Mouse (Mus musculus) hindbrain, postnatal 0 days (tissue): ENCODE measurements around the gene Znrf1. TPM values are rescaled to one million over a fixed set of nuclear protein-coding genes. Genes with fewer than 3 reads are reported as not detected.

ENCODE experiments used
- ATAC-seq: fragments of 200-750 bp; cut with Nextera tagmentation; 2 replicates; pipeline ENCODE4 v1.8.0; 2017; ENCODE audit warnings: mild to moderate bottlenecking, moderate TSS enrichment, moderate library complexity
- DNase-seq: peaks from one replicate; pipeline ENCODE4 v3.0.0-alpha.2; 2015; ENCODE audit warnings: low spot score
- H3K27ac ChIP-seq: fragments of 300-500 bp; sonication (generic); 2 replicates; pipeline ENCODE4 v1.5.1; 2014; ENCODE audit warnings: mild to moderate bottlenecking
- H3K27me3 ChIP-seq: fragments of 300-500 bp; sonication (generic); 2 replicates; pipeline ENCODE4 v1.6.1; 2014; ENCODE audit warnings: low read length, mixed read lengths; ENCODE audit not compliant: insufficient read depth
- H3K36me3 ChIP-seq: fragments of 300-500 bp; sonication (generic); 2 replicates; pipeline ENCODE4 v1.6.1; 2014; ENCODE audit warnings: low read length, mixed read lengths; ENCODE audit not compliant: insufficient read depth
- H3K4me1 ChIP-seq: fragments of 300-500 bp; sonication (generic); 2 replicates; pipeline ENCODE4 v1.6.1; 2014; ENCODE audit warnings: antibody characterized with exemption, low read length, mixed read lengths; ENCODE audit not compliant: insufficient read depth
- H3K4me2 ChIP-seq: fragments of 300-500 bp; sonication (generic); 2 replicates; pipeline ENCODE4 v1.6.1; 2014; ENCODE audit warnings: low read depth, mild to moderate bottlenecking, low read length, moderate library complexity, mixed read lengths
- H3K4me3 ChIP-seq: fragments of 300-500 bp; sonication (generic); 2 replicates; pipeline ENCODE4 v1.5.1; 2014; ENCODE audit warnings: low read length
- H3K9ac ChIP-seq: fragments of 300-500 bp; sonication (generic); replicated peaks from 2 replicates; pipeline ENCODE4 v1.6.1; 2014; ENCODE audit warnings: mild to moderate bottlenecking, low read length, moderate library complexity, mixed read lengths
- H3K9me3 ChIP-seq: fragments of 300-500 bp; sonication (generic); 2 replicates; pipeline ENCODE4 v1.6.1; 2016; ENCODE audit warnings: low read length, mixed read lengths
- CTCF ChIP-seq: IDR thresholded peaks from 2 replicates; pipeline ENCODE4 v1.5.1; 2016; ENCODE audit warnings: antibody characterized with exemption, control low read depth, low read depth
- WGBS: fragments of 180-500 bp; shearing (Covaris S2); extraction: QIAGEN DNeasy Blood & Tissue Kit; methylation state at CpG from one replicate; pipeline ENCODE4 v1.1.7; 2014; 5-methylcytosine and 5-hydroxymethylcytosine counted together
- polyA plus RNA-seq: library from polyadenylated mRNA; unstranded; fragments of >200 nt; fragmentation: Nextera tagmentation; extraction: Ambion mirVana; gene quantifications from 2 replicates; pipeline ENCODE4 v1.2.1, GENCODE M21; 2015
- total RNA-seq: library from RNA; depleted of rRNA; stranded (reverse); fragments of >200 nt; gene quantifications from 2 replicates; pipeline ENCODE4 v1.2.3, GENCODE M21; 2014

The Znrf1 gene
- total and polyA plus RNA-seq, 2 experiments from 2014 or later, result 76.1 to 194 TPM

DNA sequence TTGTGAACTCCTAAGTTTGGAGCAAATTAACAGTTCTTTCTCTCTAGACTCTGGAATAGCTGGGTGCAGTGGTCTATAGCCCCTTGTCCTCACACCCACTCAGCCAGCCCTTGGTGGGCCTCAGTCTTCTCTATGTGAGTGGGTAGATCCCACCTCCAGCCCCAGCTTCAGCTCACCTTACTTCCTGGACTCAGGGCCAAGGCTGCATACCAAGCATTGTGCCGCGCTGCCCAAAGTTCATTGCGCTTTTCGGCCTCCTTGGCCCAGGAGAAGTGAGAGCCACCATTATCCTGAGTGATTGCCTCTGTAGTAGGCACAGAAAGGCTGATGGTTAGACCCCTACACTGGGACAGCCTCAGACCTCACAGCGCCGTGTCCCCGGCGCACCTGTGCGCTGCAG, 92.0 kb downstream of the Znrf1 start:
- Histone ChIP-seq H3K36me3 (no peaks in the 10 kb centered on the region), H3K4me2 (no peak overlapping the region), H3K27ac (no peak overlapping the region), H3K27me3 (no peaks in the 10 kb centered on the region), H3K4me1 (peaks cover 3% of the 10 kb centered on the region; the same call in 1 of the 2 replicates), H3K9me3 (no peaks in the 10 kb centered on the region), H3K9ac (no peak overlapping the region), H3K4me3 (no peak overlapping the region)
- WGBS, result 98% methylated on average over 9 of the region's 9 CpGs
- TF ChIP-seq CTCF, result no peak
- no peak for ATAC-seq
- DNase-seq, result no peak

DNA sequence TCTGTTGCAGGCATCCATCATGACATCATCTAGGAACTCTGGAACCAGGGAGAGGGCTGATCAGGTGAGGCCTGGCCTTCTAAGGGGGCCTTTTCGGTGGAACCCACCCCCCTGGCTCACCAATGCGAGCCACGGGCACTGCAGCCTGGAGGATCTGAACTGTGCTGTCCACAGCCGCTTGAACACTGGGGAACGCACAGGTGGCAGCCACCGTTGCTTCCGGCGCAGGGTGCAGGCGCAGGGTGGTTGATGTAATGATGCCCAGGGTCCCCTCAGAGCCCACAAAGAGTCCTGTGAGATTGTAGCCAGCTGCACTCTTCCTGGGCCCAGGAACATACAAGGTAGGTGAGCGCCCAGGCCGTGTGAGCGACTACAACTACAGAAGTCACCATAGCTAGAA, 92.5 kb downstream of the Znrf1 start:
- H3K4me3 ChIP-seq, result no peak overlapping the region
- no peaks in the 10 kb centered on the region for H3K27me3 ChIP-seq
- H3K36me3 ChIP-seq, result no peaks in the 10 kb centered on the region
- no peak overlapping the region for H3K9ac ChIP-seq
- no peak for TF ChIP-seq CTCF
- H3K9me3 ChIP-seq, result no peaks in the 10 kb centered on the region
- 94% methylated on average over 12 of the region's 12 CpGs for WGBS
- DNase-seq (no peak), ATAC-seq (no peak)
- peaks cover 3% of the 10 kb centered on the region; the same call in 1 of the 2 replicates for H3K4me1 ChIP-seq
- H3K4me2 ChIP-seq, result no peak overlapping the region
- no peak overlapping the region for H3K27ac ChIP-seq

DNA sequence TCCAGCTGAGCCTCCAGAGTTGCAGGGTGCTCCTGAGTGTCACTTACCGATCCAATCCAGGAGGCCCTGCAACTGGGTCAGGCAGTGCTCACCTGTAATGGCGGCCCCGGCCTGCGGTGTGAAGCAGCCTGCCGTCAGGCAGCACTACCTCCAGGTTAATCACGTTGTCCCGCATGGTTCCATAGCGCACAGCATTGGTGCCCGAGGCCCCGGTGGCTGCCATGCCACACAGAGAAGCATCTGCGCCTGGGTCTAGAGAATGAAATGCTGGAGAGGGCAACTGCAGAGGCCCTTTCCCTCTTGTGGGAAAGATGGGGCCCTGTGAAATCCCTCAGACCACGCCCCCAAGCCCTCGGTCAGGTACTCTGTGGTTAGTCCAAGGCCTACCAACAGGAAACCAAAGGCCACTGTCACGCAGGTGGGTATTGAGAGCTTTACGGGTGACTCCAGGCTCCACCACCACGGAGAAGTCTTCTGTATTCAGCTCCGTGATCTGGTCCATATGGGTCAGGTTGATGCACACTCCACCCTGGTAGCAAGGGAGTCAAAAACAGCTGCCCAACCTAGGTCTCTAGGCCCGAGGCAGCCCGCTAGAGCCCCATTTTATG, 93.1 kb downstream of the Znrf1 start:
- ATAC-seq, result no peak
- H3K9me3 ChIP-seq, result no peaks in the 10 kb centered on the region
- no peak overlapping the region for H3K4me2 ChIP-seq
- H3K4me3 ChIP-seq, result no peak overlapping the region
- no peak for TF ChIP-seq CTCF
- no peaks in the 10 kb centered on the region for H3K27me3 ChIP-seq
- 92% methylated on average over 19 of the region's 19 CpGs for WGBS
- peaks cover 3% of the 10 kb centered on the region; the same call in 1 of the 2 replicates for H3K4me1 ChIP-seq
- no peak for DNase-seq
- no peak overlapping the region for H3K27ac ChIP-seq
- no peaks in the 10 kb centered on the region for H3K36me3 ChIP-seq
- H3K9ac ChIP-seq, result no peak overlapping the region

DNA sequence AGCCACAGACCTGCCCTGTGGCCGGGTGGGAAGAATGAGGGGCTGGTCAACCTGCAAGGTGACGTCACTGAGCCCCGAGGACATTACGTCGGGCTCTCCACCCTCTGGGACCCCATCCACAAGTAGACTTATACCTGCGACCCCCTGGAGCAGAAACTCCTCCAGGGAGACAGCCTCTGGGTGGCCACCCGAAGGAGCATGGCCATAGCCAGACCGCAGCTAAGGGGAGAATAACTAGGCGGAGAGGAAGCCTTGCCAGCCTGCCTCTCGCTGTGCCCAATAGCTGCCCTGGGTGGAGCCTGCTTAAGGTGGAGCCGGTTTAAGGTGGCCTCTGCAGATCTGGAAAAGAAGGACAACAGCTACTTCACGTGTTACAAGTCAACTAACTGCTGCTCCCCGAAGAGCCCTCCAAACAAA, 94.2 kb downstream of the Znrf1 start, which contains the start of gene Ldhd:
TSS of gene Ldhd (minus strand) at position 270 of the 417 bp plus-strand sequence.
- DNase-seq, result peak; percentile 55
- WGBS, result 18% methylated on average over 13 of the region's 13 CpGs
- peak; percentile 68 for ATAC-seq

DNA sequence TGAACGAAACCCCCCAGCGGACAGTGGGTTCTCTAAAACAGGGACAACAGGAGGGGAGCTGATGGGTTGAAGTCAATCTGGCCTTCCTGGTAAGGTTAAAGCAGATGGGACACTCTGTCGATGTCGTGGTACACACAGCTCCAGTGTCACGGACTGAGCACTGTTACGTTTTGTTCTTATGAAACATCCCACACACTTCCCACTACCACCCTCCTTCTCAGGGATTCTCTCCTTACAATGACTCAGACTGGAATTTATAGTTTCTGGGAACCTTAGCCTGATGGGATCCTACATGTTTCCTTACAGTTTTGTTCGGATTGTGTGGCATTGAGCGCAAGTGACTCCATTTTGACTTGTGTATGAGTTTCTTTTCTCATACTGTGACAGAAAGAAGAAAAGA, 95.7 kb downstream of the Znrf1 start:
- H3K27ac ChIP-seq, result no peak overlapping the region
- H3K4me3 ChIP-seq, result no peak overlapping the region
- no peaks in the 10 kb centered on the region for H3K27me3 ChIP-seq
- no peaks in the 10 kb centered on the region for H3K9me3 ChIP-seq
- no peaks in the 10 kb centered on the region for H3K36me3 ChIP-seq
- WGBS, result 91% methylated on average over 8 of the region's 8 CpGs
- DNase-seq (no peak), ATAC-seq (no peak)
- TF ChIP-seq CTCF, result no peak
- H3K4me1 ChIP-seq, result peaks cover 3% of the 10 kb centered on the region; the same call in 1 of the 2 replicates
- H3K4me2 ChIP-seq, result no peak overlapping the region
- no peak overlapping the region for H3K9ac ChIP-seq

More for the DNA sequence above, 94.2 kb downstream of the Znrf1 start, which contains the start of gene Ldhd:
- peaks cover 3% of the 10 kb centered on the region; the same call in 1 of the 2 replicates for H3K4me1 ChIP-seq
- peak within 1 kb of the TSS; percentile 60 for H3K4me2 ChIP-seq
- H3K27me3 ChIP-seq, result no peaks in the 10 kb centered on the region
- no peaks in the 10 kb centered on the region for H3K9me3 ChIP-seq
- peak within 1 kb of the TSS; percentile 38 for H3K4me3 ChIP-seq
- H3K9ac ChIP-seq, result peak within 1 kb of the TSS; percentile 49
- no peak for TF ChIP-seq CTCF
- H3K36me3 ChIP-seq, result no peaks in the 10 kb centered on the region
- H3K27ac ChIP-seq, result peak within 1 kb of the TSS; percentile 28; the same call in 1 of the 2 replicates

DNA sequence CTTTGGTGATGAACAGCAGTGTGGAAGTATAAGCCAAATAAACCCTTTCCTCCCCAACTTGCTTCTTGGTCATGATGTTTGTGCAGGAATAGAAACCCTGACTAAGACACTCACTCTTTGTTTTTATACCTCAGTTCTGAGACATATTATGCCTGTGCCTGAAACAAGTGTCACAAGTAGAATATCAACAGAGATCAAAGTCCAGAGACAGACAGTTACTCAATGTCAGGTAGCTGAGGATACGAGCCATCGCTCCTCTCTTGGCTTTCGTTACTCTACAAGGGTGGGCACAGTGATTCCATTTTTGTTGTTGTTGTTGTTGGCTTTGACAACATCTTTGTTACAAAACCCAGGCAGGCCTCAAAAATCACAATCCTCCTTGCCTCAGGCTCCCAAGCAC, 97.1 kb downstream of the Znrf1 start:
- DNase-seq (no peak), ATAC-seq (no peak)
- no peaks in the 10 kb centered on the region for H3K9me3 ChIP-seq
- H3K4me3 ChIP-seq, result no peak overlapping the region
- WGBS, result 98% methylated on average over 3 of the region's 3 CpGs
- H3K4me1 ChIP-seq, result peaks cover 3% of the 10 kb centered on the region; the same call in 1 of the 2 replicates
- H3K9ac ChIP-seq, result no peak overlapping the region
- H3K36me3 ChIP-seq, result no peaks in the 10 kb centered on the region
- TF ChIP-seq CTCF, result no peak
- H3K27me3 ChIP-seq, result no peaks in the 10 kb centered on the region
- no peak overlapping the region for H3K4me2 ChIP-seq
- no peak overlapping the region for H3K27ac ChIP-seq

DNA sequence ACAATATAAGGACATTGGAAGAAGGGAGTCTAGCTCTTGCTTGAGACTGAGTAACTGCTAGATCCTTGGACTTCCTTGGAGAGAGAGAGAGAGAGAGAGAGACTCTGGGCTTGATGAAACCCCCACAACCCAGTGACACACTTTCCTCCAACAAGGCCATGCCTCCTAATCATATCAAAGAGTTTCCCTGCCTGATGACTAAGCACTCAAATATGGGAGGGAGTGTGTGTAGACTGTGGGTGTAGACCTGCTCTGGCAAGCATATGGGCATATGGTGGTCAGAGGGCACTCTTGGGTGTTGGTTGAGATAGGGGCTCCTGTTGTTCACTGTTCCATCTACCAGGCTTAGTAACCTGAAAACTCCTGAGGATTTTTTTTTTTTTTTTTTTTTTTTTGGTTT, 102.2 kb downstream of the Znrf1 start:
- no peak overlapping the region for H3K4me3 ChIP-seq
- H3K4me2 ChIP-seq, result no peak overlapping the region
- no peak for DNase-seq
- no peak overlapping the region for H3K27ac ChIP-seq
- H3K9me3 ChIP-seq, result no peaks in the 10 kb centered on the region
- H3K27me3 ChIP-seq, result no peaks in the 10 kb centered on the region
- H3K9ac ChIP-seq, result no peak overlapping the region
- H3K36me3 ChIP-seq, result no peaks in the 10 kb centered on the region
- no peak for ATAC-seq
- no peak for TF ChIP-seq CTCF
- H3K4me1 ChIP-seq, result no peaks in the 10 kb centered on the region
